Mouse (Mus musculus) intestine, embryonic 16.5 days (tissue): ENCODE results near the gene Cxcr5. TPM values are rescaled to one million over a fixed set of nuclear protein-coding genes. Genes with fewer than 3 reads are reported as not detected.

Source experiments
- ATAC-seq: fragments of 200-750 bp; cut with Nextera tagmentation; 2 replicates; pipeline ENCODE4 v1.8.0; 2017; ENCODE audit warnings: moderate TSS enrichment, moderate library complexity
- H3K27ac ChIP-seq: fragments of 300-500 bp; sonication (generic); 2 replicates; pipeline ENCODE4 v1.5.1; 2014; ENCODE audit warnings: mild to moderate bottlenecking, low read length
- H3K27me3 ChIP-seq: fragments of 300-500 bp; sonication (generic); replicated peaks from 2 replicates; pipeline ENCODE4 v1.6.1; 2014; ENCODE audit warnings: low read length, control low read depth, mixed read lengths; ENCODE audit not compliant: control insufficient read depth, insufficient read depth
- H3K36me3 ChIP-seq: fragments of 300-500 bp; sonication (generic); 2 replicates; pipeline ENCODE4 v1.6.1; 2014; ENCODE audit warnings: low read length, control low read depth; ENCODE audit not compliant: control insufficient read depth, insufficient read depth
- H3K4me1 ChIP-seq: fragments of 300-500 bp; sonication (generic); 2 replicates; pipeline ENCODE4 v1.6.1; 2014; ENCODE audit warnings: low read length, control low read depth, mixed read lengths; ENCODE audit not compliant: control insufficient read depth, insufficient read depth
- H3K4me2 ChIP-seq: fragments of 300-500 bp; sonication (generic); 2 replicates; pipeline ENCODE4 v1.6.1; 2014; ENCODE audit warnings: low read depth, low read length, control low read depth
- H3K4me3 ChIP-seq: fragments of 300-500 bp; sonication (generic); 2 replicates; pipeline ENCODE4 v1.5.1; 2014; ENCODE audit warnings: mild to moderate bottlenecking, low read length
- H3K9ac ChIP-seq: fragments of 300-500 bp; sonication (generic); 2 replicates; pipeline ENCODE4 v1.6.1; 2014; ENCODE audit warnings: low read depth, low read length
- H3K9me3 ChIP-seq: fragments of 300-500 bp; sonication (generic); 2 replicates; pipeline ENCODE4 v1.6.1; 2016; ENCODE audit warnings: low read length, control low read depth; ENCODE audit not compliant: control insufficient read depth
- WGBS: fragments of 180-500 bp; shearing (Covaris S2); extraction: QIAGEN DNeasy Blood & Tissue Kit; methylation state at CpG from one replicate; pipeline ENCODE4 v1.1.7; 2014; 5-methylcytosine and 5-hydroxymethylcytosine counted together
- polyA plus RNA-seq: library from polyadenylated mRNA; unstranded; fragments of >200 nt; fragmentation: Nextera tagmentation; extraction: Ambion mirVana; gene quantifications from 2 replicates; pipeline ENCODE4 v1.2.1, GENCODE M21; 2015

Cxcr5 gene
- polyA plus RNA-seq, 1 experiment from 2014 or later: 1.1 TPM

DNA sequence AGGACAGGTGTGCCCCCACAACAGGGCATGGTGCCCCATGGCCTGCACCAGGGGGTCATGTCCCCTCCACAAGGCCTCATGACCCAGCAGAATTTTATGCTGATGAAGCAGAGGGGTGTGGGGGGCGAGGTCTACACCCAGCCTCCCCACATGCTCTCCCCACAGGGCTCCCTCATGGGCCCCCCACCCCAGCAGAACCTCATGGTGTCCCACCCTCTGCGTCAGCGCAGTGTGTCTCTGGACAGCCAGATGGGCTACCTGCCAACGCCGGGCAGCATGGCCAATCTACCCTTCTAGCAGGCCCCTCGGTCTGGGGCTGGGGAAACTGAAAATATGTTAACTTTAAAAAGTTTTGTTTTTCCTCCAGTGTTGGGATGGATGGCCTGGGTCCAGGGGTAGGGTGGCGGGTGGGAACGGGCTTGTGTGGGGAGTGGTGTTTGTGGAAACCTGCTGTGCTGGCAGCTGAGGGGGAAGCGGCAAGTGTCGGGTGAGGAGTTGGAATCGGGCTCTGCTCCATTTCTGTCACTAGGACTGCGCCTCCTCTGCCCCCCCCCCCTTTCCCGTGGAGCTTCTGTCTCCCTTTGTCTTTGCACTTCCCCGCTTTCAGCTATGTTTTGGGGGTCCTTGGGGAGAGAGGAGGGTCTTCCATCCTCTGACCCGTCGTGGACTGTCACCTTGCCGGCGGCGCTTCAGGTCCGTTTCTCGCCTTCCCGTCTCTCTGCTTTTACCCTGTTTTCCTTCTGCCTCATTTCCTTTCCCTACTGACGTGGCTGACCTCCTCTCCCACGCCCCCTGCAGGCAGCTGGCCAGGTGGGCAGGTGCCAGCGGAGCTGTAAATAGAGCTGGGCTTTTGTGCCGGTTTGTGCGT is 52.0 kb downstream of the Cxcr5 start:
- peak; percentile 41 for ATAC-seq
- Histone ChIP-seq H3K9me3 (no peaks in the 10 kb centered on the region), H3K4me2 (peak overlapping the region; percentile 58), H3K9ac (peak overlapping the region; percentile 58), H3K4me3 (peak overlapping the region; percentile 45), H3K36me3 (peaks cover 11% of the 10 kb centered on the region; the same call in 1 of the 2 replicates), H3K27ac (peak overlapping the region; percentile 1; the same call in 1 of the 2 replicates), H3K4me1 (peaks cover 39% of the 10 kb centered on the region), H3K27me3 (no peaks in the 10 kb centered on the region)
- 13% methylated on average over 26 of the region's 27 CpGs for WGBS

DNA sequence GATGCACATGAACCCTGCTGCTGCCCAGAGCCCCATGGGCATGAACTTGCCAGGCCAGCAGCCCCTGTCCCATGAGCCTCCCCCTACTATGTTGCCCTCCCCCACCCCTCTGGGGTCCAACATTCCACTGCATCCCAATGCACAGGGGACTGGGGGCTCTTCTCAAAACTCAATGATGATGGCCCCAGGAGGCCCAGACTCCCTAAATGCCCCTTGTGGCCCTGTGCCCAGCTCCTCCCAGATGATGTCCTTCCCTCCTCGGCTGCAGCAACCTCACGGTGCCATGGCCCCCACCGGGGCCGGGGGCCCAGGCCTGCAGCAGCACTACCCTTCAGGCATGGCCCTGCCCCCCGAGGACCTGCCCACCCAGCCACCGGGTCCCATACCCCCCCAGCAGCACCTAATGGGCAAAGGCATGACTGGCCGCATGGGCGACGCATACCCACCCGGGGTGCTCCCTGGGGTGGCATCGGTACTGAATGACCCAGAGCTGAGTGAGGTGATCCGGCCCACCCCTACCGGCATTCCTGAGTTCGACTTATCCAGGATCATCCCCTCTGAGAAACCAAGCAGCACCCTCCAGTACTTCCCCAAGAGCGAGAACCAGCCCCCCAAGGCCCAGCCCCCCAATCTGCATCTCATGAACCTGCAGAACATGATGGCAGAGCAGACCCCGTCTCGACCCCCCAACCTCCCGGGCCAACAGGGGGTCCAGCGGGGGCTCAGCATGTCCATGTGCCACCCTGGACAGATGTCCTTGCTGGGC is 52.8 kb downstream of the Cxcr5 start:
- H3K9me3 ChIP-seq: no peaks in the 10 kb centered on the region
- no peaks in the 10 kb centered on the region for H3K27me3 ChIP-seq
- peak overlapping the region; percentile 1; the same call in 1 of the 2 replicates for H3K27ac ChIP-seq
- peaks cover 11% of the 10 kb centered on the region; the same call in 1 of the 2 replicates for H3K36me3 ChIP-seq
- WGBS: 77% methylated on average over 19 of the region's 19 CpGs
- no peak overlapping the region for H3K4me3 ChIP-seq
- ATAC-seq: no peak
- peak overlapping the region; percentile 58; the same call in 1 of the 2 replicates for H3K4me2 ChIP-seq
- peaks cover 39% of the 10 kb centered on the region for H3K4me1 ChIP-seq
- peak overlapping the region; percentile 58 for H3K9ac ChIP-seq

GRCm38 (mm10) chr9:44508124-44508619 is 53.5 kb downstream of the Cxcr5 start:
- no peak for ATAC-seq
- Histone ChIP-seq H3K9ac (no peak overlapping the region), H3K4me1 (peaks cover 39% of the 10 kb centered on the region), H3K9me3 (no peaks in the 10 kb centered on the region), H3K4me2 (no peak overlapping the region), H3K27ac (no peak overlapping the region), H3K27me3 (no peaks in the 10 kb centered on the region), H3K36me3 (peaks cover 11% of the 10 kb centered on the region; the same call in 1 of the 2 replicates), H3K4me3 (no peak overlapping the region)
- WGBS: 83% methylated on average over 18 of the region's 18 CpGs

- Histone ChIP-seq H3K36me3 (peaks cover 11% of the 10 kb centered on the region; the same call in 1 of the 2 replicates), H3K9me3 (no peaks in the 10 kb centered on the region), H3K4me2 (no peak overlapping the region), H3K27me3 (no peaks in the 10 kb centered on the region), H3K9ac (no peak overlapping the region), H3K4me3 (no peak overlapping the region), H3K4me1 (peaks cover 36% of the 10 kb centered on the region), H3K27ac (no peak overlapping the region)
- ATAC-seq: no peak
- 92% methylated on average over 6 of the region's 6 CpGs for WGBS
Observed at GRCm38 (mm10) chr9:44507345-44507744, 54.3 kb downstream of the Cxcr5 start.

- Histone ChIP-seq H3K36me3 (peaks cover 11% of the 10 kb centered on the region; the same call in 1 of the 2 replicates), H3K4me2 (no peak overlapping the region), H3K4me3 (no peak overlapping the region), H3K27me3 (no peaks in the 10 kb centered on the region), H3K4me1 (peaks cover 36% of the 10 kb centered on the region), H3K9ac (no peak overlapping the region), H3K27ac (no peak overlapping the region), H3K9me3 (no peaks in the 10 kb centered on the region)
- WGBS: 91% methylated on average over 13 of the region's 13 CpGs
- ATAC-seq: no peak
Observed at GRCm38 (mm10) chr9:44506566-44506965, 55.1 kb downstream of the Cxcr5 start.

- Histone ChIP-seq H3K9me3 (no peaks in the 10 kb centered on the region), H3K4me1 (peaks cover 37% of the 10 kb centered on the region), H3K4me2 (no peak overlapping the region), H3K9ac (no peak overlapping the region), H3K27me3 (no peaks in the 10 kb centered on the region), H3K36me3 (peaks cover 11% of the 10 kb centered on the region; the same call in 1 of the 2 replicates), H3K27ac (no peak overlapping the region), H3K4me3 (no peak overlapping the region)
- no peak for ATAC-seq
- 54% methylated on average over 23 of the region's 23 CpGs for WGBS
Observed at GRCm38 (mm10) chr9:44505824-44506467, 55.7 kb downstream of the Cxcr5 start.

DNA sequence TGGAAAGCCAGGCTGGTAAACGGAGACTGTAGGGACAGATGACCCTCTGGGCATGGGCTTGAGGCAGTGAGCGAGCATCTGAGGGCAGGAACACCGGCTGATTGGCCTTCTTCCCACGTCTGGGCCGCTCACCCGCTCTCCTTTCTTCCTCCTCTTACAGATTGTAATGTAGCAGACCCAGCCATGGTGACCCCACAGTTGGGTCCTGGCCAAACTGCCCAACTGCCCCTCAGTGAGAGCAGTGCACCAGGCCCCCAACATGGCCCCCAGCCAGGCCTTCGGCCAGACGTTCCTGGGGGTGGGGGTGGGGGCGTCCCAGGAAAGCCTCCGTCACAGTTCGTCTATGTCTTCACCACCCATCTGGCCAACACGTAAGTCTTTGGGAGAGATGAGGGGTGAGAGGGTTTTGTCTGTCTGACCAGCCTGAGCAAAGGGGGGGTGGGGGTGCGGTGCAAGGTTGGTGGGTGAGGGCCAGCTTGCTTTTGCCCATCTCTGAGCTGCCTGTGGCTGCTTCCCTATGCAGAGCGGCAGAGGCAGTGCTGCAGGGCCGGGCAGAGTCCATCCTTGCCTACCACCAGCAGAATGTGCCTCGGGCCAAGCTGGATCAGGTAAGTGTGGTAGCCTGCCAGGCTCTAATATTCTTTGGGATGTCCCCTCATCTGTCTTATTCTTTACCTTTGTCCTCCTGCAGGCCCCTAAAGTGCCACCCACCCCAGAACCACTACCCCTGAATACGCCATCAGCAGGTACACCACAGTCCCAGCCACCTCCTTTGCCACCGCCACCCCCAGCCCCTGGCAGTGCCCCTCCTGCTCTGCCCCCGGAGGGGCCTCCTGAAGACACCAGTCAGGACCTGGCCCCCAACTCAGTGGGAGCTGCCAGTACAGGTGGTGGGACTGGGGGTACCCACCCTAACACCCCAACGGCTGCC is 56.5 kb downstream of the Cxcr5 start:
- no peak overlapping the region for H3K27ac ChIP-seq
- no peak overlapping the region for H3K9ac ChIP-seq
- 71% methylated on average over 20 of the region's 20 CpGs for WGBS
- ATAC-seq: no peak
- no peak overlapping the region for H3K4me3 ChIP-seq
- H3K4me2 ChIP-seq: no peak overlapping the region
- no peaks in the 10 kb centered on the region for H3K9me3 ChIP-seq
- H3K4me1 ChIP-seq: peaks cover 38% of the 10 kb centered on the region
- no peaks in the 10 kb centered on the region for H3K27me3 ChIP-seq
- peaks cover 11% of the 10 kb centered on the region; the same call in 1 of the 2 replicates for H3K36me3 ChIP-seq

DNA sequence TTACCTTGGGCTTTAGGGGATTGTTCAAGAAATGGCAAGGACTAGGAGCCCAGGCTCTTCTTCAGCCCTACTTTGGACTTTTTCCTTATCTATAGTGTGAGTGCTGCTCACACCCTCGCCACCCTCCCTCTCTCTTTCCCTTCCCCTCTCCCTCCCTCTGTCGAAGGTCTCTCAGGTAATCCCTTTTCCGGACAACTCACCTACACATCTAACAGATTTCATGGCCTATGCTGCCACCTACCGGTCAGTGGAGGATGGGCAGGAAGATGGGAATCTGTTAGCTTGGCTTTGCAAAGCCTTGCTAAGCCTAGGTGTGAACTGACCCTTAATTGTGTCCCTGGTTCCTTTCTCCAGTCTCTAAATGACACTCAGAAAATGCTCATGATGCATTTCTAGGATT is 59.7 kb downstream of the Cxcr5 start:
- no peaks in the 10 kb centered on the region for H3K27me3 ChIP-seq
- no peak overlapping the region; the same call in 1 of the 2 replicates for H3K27ac ChIP-seq
- ATAC-seq: no peak
- 1% methylated on average over 4 of the region's 4 CpGs for WGBS
- H3K36me3 ChIP-seq: peaks cover 8% of the 10 kb centered on the region; the same call in 1 of the 2 replicates
- H3K9me3 ChIP-seq: no peaks in the 10 kb centered on the region
- peak overlapping the region; percentile 33; the same call in 1 of the 2 replicates for H3K9ac ChIP-seq
- peaks cover 52% of the 10 kb centered on the region for H3K4me1 ChIP-seq
- H3K4me2 ChIP-seq: no peak overlapping the region
- no peak overlapping the region for H3K4me3 ChIP-seq
